Mouse (Mus musculus) MEL (cell line): ENCODE data around the gene Tdrd7. TPM values are rescaled to one million over a fixed set of nuclear protein-coding genes. Genes with fewer than 3 reads are reported as not detected.

Experiments used
- DNase-seq: peaks from one replicate; pipeline ENCODE4 v3.0.0; 2011; ENCODE audit warnings: low read depth, low spot score
- H3K27ac ChIP-seq: 2 replicates; pipeline ENCODE4 v1.5.1; 2012; ENCODE audit warnings: low read depth, mild to moderate bottlenecking, control low read depth, low read length, moderate library complexity; ENCODE audit not compliant: control insufficient read depth
- H3K27me3 ChIP-seq, 2 experiments: fragments of 150-350 bp in 1 of 2; sonication (generic) in 1 of 2; 2 replicates each; pipeline ENCODE4 v1.6.1; 2012; ENCODE audit warnings: low read length in 2 of 2, mild to moderate bottlenecking in 2 of 2, improper control_type of control experiment in 1 of 2, moderate library complexity in 1 of 2; ENCODE audit not compliant: insufficient read depth in 2 of 2, control insufficient read depth in 1 of 2
- H3K36me3 ChIP-seq, 2 experiments: 2 replicates each; pipeline ENCODE4 v1.6.1; 2012 to 2014; ENCODE audit warnings: low read length in 2 of 2, improper control_type of control experiment in 1 of 2, inconsistent platforms in 1 of 2, mild to moderate bottlenecking in 1 of 2; ENCODE audit not compliant: insufficient read depth in 2 of 2, control insufficient read depth in 1 of 2
- H3K4me1 ChIP-seq, 2 experiments: fragments of 150-350 bp in 1 of 2; sonication (generic) in 1 of 2; 2 replicates each; pipeline ENCODE4 v1.6.1; 2012; ENCODE audit warnings: low read length in 2 of 2, improper control_type of control experiment in 1 of 2, mild to moderate bottlenecking in 1 of 2; ENCODE audit not compliant: insufficient read depth in 2 of 2, control insufficient read depth in 1 of 2
- H3K4me3 ChIP-seq, 2 experiments: fragments of 150-350 bp in 1 of 2; sonication (generic) in 1 of 2; 2 replicates each; pipeline ENCODE4 v1.5.1; 2012; ENCODE audit warnings: low read depth in 2 of 2, low read length in 2 of 2, mild to moderate bottlenecking in 2 of 2, moderate library complexity in 2 of 2, control low read depth in 1 of 2, improper control_type of control experiment in 1 of 2; ENCODE audit not compliant: control insufficient read depth in 1 of 2, insufficient read depth in 1 of 2
- H3K79me2 ChIP-seq: 2 replicates; pipeline ENCODE4 v1.6.1; 2012; ENCODE audit warnings: mild to moderate bottlenecking, low read length, moderate library complexity; ENCODE audit not compliant: control insufficient read depth, poor library complexity, insufficient read depth
- H3K9ac ChIP-seq: 2 replicates; pipeline ENCODE4 v1.6.1; 2012; ENCODE audit warnings: low read depth, mild to moderate bottlenecking, control low read depth, low read length, moderate library complexity; ENCODE audit not compliant: control insufficient read depth, poor library complexity, severe bottlenecking
- H3K9me3 ChIP-seq: fragments of 150-350 bp; sonication (generic); replicated peaks from 2 replicates; pipeline ENCODE4 v1.6.1; 2012; ENCODE audit warnings: mild to moderate bottlenecking, low read length, improper control_type of control experiment, moderate library complexity; ENCODE audit not compliant: insufficient read depth
- CHD1 ChIP-seq: IDR thresholded peaks from 2 replicates; pipeline ENCODE4 v1.6.1; 2012; ENCODE audit warnings: low read depth, mild to moderate bottlenecking, inconsistent platforms, low read length, improper control_type of control experiment
- CHD2 ChIP-seq: IDR thresholded peaks from 2 replicates; pipeline ENCODE4 v1.6.1; 2011; ENCODE audit warnings: low read length, improper control_type of control experiment
- E2F4 ChIP-seq: IDR thresholded peaks from 2 replicates; pipeline ENCODE4 v1.6.1; 2011; ENCODE audit warnings: low read depth, low read length, improper control_type of control experiment, borderline replicate concordance
- ELF1 ChIP-seq: IDR thresholded peaks from 2 replicates; pipeline ENCODE4 v1.6.1; 2014; ENCODE audit warnings: low read depth, mild to moderate bottlenecking, inconsistent platforms, low read length, improper control_type of control experiment, moderate library complexity
- EP300 ChIP-seq, 2 experiments: IDR thresholded peaks; 2 replicates each; pipeline ENCODE4 v1.6.1; 2011; ENCODE audit warnings: improper control_type of control experiment in 2 of 2, low read length in 2 of 2, low read depth in 1 of 2, mild to moderate bottlenecking in 1 of 2
- ETS1 ChIP-seq: IDR thresholded peaks from 2 replicates; pipeline ENCODE4 v1.6.1; 2012; ENCODE audit warnings: low read depth, mild to moderate bottlenecking, inconsistent platforms, low read length, improper control_type of control experiment, moderate library complexity
- HCFC1 ChIP-seq: IDR thresholded peaks from 2 replicates; pipeline ENCODE4 v1.6.1; 2012; ENCODE audit warnings: low read depth, mild to moderate bottlenecking, inconsistent platforms, low read length, improper control_type of control experiment, moderate library complexity
- KAT2A ChIP-seq: conservative IDR thresholded peaks from 2 replicates; pipeline ENCODE4 v1.6.1; 2012; ENCODE audit warnings: low read depth, low read length, improper control_type of control experiment, inconsistent platforms
- MAZ ChIP-seq: IDR thresholded peaks from 2 replicates; pipeline ENCODE4 v1.6.1; 2012; ENCODE audit warnings: low read depth, mild to moderate bottlenecking, inconsistent platforms, low read length, improper control_type of control experiment
- MEF2A ChIP-seq: IDR thresholded peaks from 2 replicates; pipeline ENCODE4 v1.6.1; 2014; ENCODE audit warnings: low read depth, mild to moderate bottlenecking, inconsistent platforms, low read length, improper control_type of control experiment; ENCODE audit not compliant: poor library complexity, insufficient replicate concordance, severe bottlenecking; ENCODE audit errors: extremely low read depth
- MXI1 ChIP-seq: IDR thresholded peaks from 2 replicates; pipeline ENCODE4 v1.6.1; 2011; ENCODE audit warnings: mild to moderate bottlenecking, low read depth, low read length, improper control_type of control experiment
- MYB ChIP-seq: IDR thresholded peaks from 2 replicates; pipeline ENCODE4 v1.6.1; 2011; ENCODE audit warnings: mild to moderate bottlenecking, low read depth, low read length, improper control_type of control experiment
- MYC ChIP-seq: IDR thresholded peaks from 2 replicates; pipeline ENCODE4 v1.6.1; 2011; ENCODE audit warnings: low read depth, mild to moderate bottlenecking, low read length, improper control_type of control experiment, moderate library complexity
- NELFE ChIP-seq: IDR thresholded peaks from 2 replicates; pipeline ENCODE4 v1.6.1; 2011; ENCODE audit warnings: low read depth, low read length, improper control_type of control experiment
- POLR2A ChIP-seq, 2 experiments: IDR thresholded peaks; 2 replicates each; pipeline ENCODE4 v1.6.1; 2011 to 2012; ENCODE audit warnings: low read length in 2 of 2, mild to moderate bottlenecking in 2 of 2, control low read depth in 1 of 2, improper control_type of control experiment in 1 of 2, low read depth in 1 of 2, moderate library complexity in 1 of 2; ENCODE audit not compliant: control insufficient read depth in 1 of 2, insufficient read depth in 1 of 2, poor library complexity in 1 of 2
- POLR2AphosphoS5 ChIP-seq: IDR thresholded peaks from 2 replicates; pipeline ENCODE4 v1.6.1; 2012; ENCODE audit warnings: low read depth, borderline replicate concordance, mild to moderate bottlenecking, inconsistent platforms, low read length, moderate library complexity, mixed read lengths
- RAD21 ChIP-seq: IDR thresholded peaks from 2 replicates; pipeline ENCODE4 v1.6.1; 2011; ENCODE audit warnings: mild to moderate bottlenecking, low read depth, low read length, improper control_type of control experiment
- RCOR1 ChIP-seq: IDR thresholded peaks from 2 replicates; pipeline ENCODE4 v1.6.1; 2012; ENCODE audit warnings: low read depth, mild to moderate bottlenecking, inconsistent platforms, low read length, improper control_type of control experiment
- SIN3A ChIP-seq: IDR thresholded peaks from 2 replicates; pipeline ENCODE4 v1.6.1; 2012; ENCODE audit warnings: low read length, improper control_type of control experiment, inconsistent platforms
- TAL1 ChIP-seq: IDR thresholded peaks from 2 replicates; pipeline ENCODE4 v1.6.1; 2012; ENCODE audit warnings: mild to moderate bottlenecking, inconsistent platforms, low read length, moderate library complexity, mixed read lengths
- ZC3H11A ChIP-seq: IDR thresholded peaks from 2 replicates; pipeline ENCODE4 v1.6.1; 2012; ENCODE audit warnings: low read depth, mild to moderate bottlenecking, inconsistent platforms, low read length, improper control_type of control experiment
- ZMIZ1 ChIP-seq: IDR thresholded peaks from 2 replicates; pipeline ENCODE4 v1.6.1; 2012; ENCODE audit warnings: low read depth, mild to moderate bottlenecking, inconsistent platforms, low read length, improper control_type of control experiment, moderate library complexity
- ZNF384 ChIP-seq: IDR thresholded peaks from 2 replicates; pipeline ENCODE4 v1.6.1; 2012; ENCODE audit warnings: low read depth, mild to moderate bottlenecking, inconsistent platforms, low read length, improper control_type of control experiment
- polyA plus RNA-seq, 2 experiments: library from polyadenylated mRNA; stranded (reverse) in 1 of 2; unstranded in 1 of 2; fragments of >175 nt in 1 of 2; fragments of >200 nt in 1 of 2; gene quantifications; 2 replicates each; pipeline versions ENCODE4 v1.2.1 to v1.2.4; 2012; ENCODE audit warnings: low replicate concordance in 2 of 2, low read depth in 1 of 2; ENCODE audit not compliant: insufficient read length in 2 of 2, insufficient read depth in 1 of 2, missing spikeins in 1 of 2
- total RNA-seq: library from RNA; depleted of rRNA; stranded (reverse); fragments of 300-350 nt; gene quantifications from 2 replicates; pipeline ENCODE4 v1.2.3, GENCODE M21; 2012

The Tdrd7 gene
- total and polyA plus RNA-seq, 3 experiments = 7.7 to 11.9 TPM; not detected in 1

DNA sequence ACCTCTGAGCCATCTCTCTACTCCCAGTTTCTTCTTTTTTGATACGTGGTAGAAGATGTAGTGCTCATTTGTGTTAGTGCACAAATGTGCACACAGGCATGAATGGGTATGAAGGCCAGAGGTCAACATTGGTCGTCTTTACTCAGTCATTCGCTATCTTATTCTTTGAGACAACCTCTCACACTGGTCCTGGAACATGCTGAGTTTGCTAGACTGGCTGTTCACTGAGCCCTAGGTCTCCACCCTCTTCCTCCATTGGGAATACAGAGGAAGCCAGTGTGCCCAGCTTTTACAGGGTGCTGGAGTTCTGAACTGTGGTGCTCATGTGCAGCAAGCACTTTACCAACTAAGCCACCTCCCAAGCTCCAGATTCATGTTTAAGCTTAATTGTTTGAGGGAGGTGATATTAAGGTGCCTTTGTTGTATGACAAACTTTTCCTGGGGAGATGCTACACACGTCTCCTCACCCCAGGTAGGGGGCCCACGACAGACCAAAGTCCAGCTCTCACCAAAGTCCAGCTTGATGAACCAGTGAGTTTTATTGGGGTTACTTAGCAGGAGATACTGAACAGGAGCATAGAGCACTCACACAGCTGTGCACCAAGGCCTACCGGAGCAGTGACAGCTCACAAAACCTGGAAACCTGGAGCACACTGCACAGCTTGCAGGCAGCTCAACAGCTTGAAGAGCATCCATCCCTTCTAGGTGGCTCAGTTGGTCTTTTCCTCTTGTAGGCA is 12.0 kb downstream of the Tdrd7 start:
- Histone ChIP-seq H3K4me3 (no peak overlapping the region), H3K27ac (no peak overlapping the region), H3K9ac (no peak overlapping the region), H3K79me2 (no peaks in the 10 kb centered on the region), H3K9me3 (no peaks in the 10 kb centered on the region), H3K4me1 (peaks cover 3 to 4% of the 10 kb centered on the region in 2 experiments; a peak in 2 of 4 replicates), H3K27me3 (no peaks in the 10 kb centered on the region), H3K36me3 (peaks cover 0 to 3% of the 10 kb centered on the region in 2 experiments; a peak in 1 of 4 replicates)
- no peak for TF ChIP-seq RAD21
- no peak for TF ChIP-seq KAT2A
- no peak for TF ChIP-seq MYC
- no peak for TF ChIP-seq E2F4
- no peak for TF ChIP-seq POLR2AphosphoS5
- TF ChIP-seq CHD2 = no peak
- no peak for TF ChIP-seq NELFE
- no peak for TF ChIP-seq MYB
- TF ChIP-seq MAZ = no peak
- TF ChIP-seq ZNF384 = no peak
- no peak for TF ChIP-seq RCOR1
- TF ChIP-seq ZC3H11A = no peak
- TF ChIP-seq POLR2A (IDR thresholded peaks at IDR 0.05; ENCODE audit: control insufficient read depth in 1 of 2, insufficient read depth in 1 of 2, low read depth in 1 of 2, low read length in 2 of 2, poor library complexity in 1 of 2) = no peak
- TF ChIP-seq MEF2A = no peak
- TF ChIP-seq ETS1 = no peak
- TF ChIP-seq TAL1 = no peak
- TF ChIP-seq HCFC1 = no peak
- TF ChIP-seq CHD1 = no peak
- no peak for DNase-seq

- TF ChIP-seq ZMIZ1 (no peak), EP300 (IDR thresholded peaks at IDR 0.05; ENCODE audit: low read depth in 1 of 2, low read length in 2 of 2) (no peak), ELF1 (no peak), MXI1 (no peak), SIN3A (no peak)
- Histone ChIP-seq H3K9me3 (no peaks in the 10 kb centered on the region), H3K27ac (no peak overlapping the region), H3K27me3 (no peaks in the 10 kb centered on the region), H3K36me3 (no peaks in the 10 kb centered on the region), H3K4me1 (no peaks in the 10 kb centered on the region), H3K79me2 (no peaks in the 10 kb centered on the region), H3K9ac (no peak overlapping the region), H3K4me3 (no peak overlapping the region)
- DNase-seq = no peak
These were observed 14.8 kb downstream of the Tdrd7 start for GRCm38 (mm10) chr4:45979916-45980315.
